ENCODE assay signal across 9 mouse cellular contexts in the genomic region with DNA sequence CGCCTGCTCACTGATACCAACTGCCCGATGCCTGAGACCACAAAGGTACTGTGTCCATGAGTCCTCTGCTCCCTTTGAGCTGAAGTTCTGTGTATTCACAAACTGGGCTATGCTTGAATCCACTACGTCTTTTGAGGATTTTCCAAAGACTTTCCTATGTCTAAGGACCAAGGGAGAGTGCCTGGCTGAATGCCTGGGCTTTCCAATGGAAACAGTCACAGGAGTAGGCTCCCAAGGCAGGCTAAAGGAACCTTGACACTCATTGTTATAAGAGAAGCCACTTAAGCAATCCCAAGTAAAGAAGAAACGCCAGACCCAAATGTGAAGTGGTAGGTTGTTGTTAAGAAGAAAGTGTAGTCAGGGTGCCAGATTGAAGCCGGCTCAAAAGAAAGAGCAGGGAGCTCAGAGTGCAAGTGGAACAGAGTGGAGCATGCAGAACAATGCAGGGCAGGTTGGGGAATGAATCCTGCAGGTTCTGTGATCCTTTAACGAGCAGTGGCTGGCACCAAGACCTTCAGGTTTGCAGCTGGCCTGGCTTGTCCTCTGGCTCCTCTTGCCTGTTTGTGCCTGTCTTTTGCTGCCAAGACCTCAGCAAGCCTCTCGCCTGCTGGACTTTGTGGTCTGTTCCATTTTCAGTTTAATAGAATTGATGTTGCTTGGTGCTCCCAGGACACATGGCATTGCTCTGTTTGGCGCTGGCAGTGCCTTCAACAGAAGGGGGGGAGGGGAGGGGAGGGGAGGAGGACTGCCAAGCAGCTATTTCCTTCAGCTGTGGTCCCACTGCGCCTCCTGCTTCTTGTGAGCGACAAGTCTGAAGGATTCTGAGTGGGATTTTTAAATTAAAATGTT. TPM values are rescaled to one million over a fixed set of nuclear protein-coding genes. Genes with fewer than 3 reads are reported as not detected.
A peak's percentile ranks its signal among the peaks of the same experiment; 100 is the strongest.
DNase-seq lines count a peak whose midpoint lies in the region; ATAC-seq and TF ChIP-seq lines count a peak whose summit lies in the region.
"Had no signal": no experiment of that assay in that cellular context is flagged by ENCODE, and none has a peak within 500 bp of the region (broad histone marks: within the 10 kb centered on the region; RNA-seq: fewer than 3 reads in every experiment).

No protein-coding gene starts in this region.

- ATAC-seq in hindbrain, embryonic 16.5 days = peak; percentile 94
- ATAC-seq in CD4-positive, CD25-positive, alpha-beta regulatory T cell, adult 4 months = no peak

- H3K36me3 ChIP-seq in hindbrain, embryonic 16.5 days (ENCODE audit: control insufficient read depth, insufficient read depth, low read length) = no peaks in the 10 kb centered on the region

- 51% methylated on average over 10 of the region's 10 CpGs for WGBS in lung, adult 2 months
- 59% methylated on average over 10 of the region's 10 CpGs for WGBS in hindbrain, embryonic 16.5 days

- no peak overlapping the region; the same call in 1 of the 2 replicates for H3K27ac ChIP-seq in hindbrain, embryonic 16.5 days (ENCODE audit: low read depth, low read length)

- TF ChIP-seq CTCF in lung, adult 2 months (IDR thresholded peaks at IDR 0.05; ENCODE audit: insufficient read depth, low read length) = 0 out of 2 replicates have a peak, but pooled peaks have one; percentile 15

- H3K9ac ChIP-seq in hindbrain, embryonic 16.5 days (ENCODE audit: low read depth, low read length) = no peak overlapping the region

- H3K4me1 ChIP-seq in lung, adult 2 months (ENCODE audit: control insufficient read depth, insufficient read depth, low read length) = peaks cover 4% of the 10 kb centered on the region
- H3K4me1 ChIP-seq in hindbrain, embryonic 16.5 days (ENCODE audit: control insufficient read depth, insufficient read depth, low read depth, low read length) = peaks cover 7% of the 10 kb centered on the region
- H3K4me1 ChIP-seq: megakaryocyte, embryonic 14.5 days had no signal

- no peaks in the 10 kb centered on the region for H3K9me3 ChIP-seq in hindbrain, embryonic 16.5 days (ENCODE audit: control insufficient read depth, low read length)

- peak; percentile 7 for DNase-seq in gastrocnemius, adult 18-20 months (ENCODE audit: low spot score)
- DNase-seq in gastrocnemius, adult 8-10 months (ENCODE audit: low spot score in 2 of 2) = no peak
- DNase-seq in lung, adult 2 months = peak; percentile 27
- DNase-seq in lung, postnatal 10 days = no peak
- peak; percentile 74 to 75 for DNase-seq in right cerebral cortex, postnatal 10 days (ENCODE audit: low spot score in 2 of 2)
- no peak for DNase-seq in thymus, postnatal 36 days

- no peak overlapping the region for H3K4me3 ChIP-seq in lung, adult 2 months (replicated peaks; ENCODE audit: extremely low read depth, low read depth, low read length)
- H3K4me3 ChIP-seq in hindbrain, embryonic 16.5 days (ENCODE audit: low read length) = no peak overlapping the region
- H3K4me3 ChIP-seq: megakaryocyte, embryonic 14.5 days had no signal

- H3K4me2 ChIP-seq in hindbrain, embryonic 16.5 days (ENCODE audit: low read length) = no peak overlapping the region

- no peak for TF ChIP-seq POLR2A in lung, adult 2 months (IDR thresholded peaks at IDR 0.05; ENCODE audit: borderline replicate concordance, extremely low read depth, low read depth, low read length)

- H3K27me3 ChIP-seq in hindbrain, embryonic 16.5 days (replicated peaks; ENCODE audit: control insufficient read depth, insufficient read depth, low read length) = no peaks in the 10 kb centered on the region
- H3K27me3 ChIP-seq: megakaryocyte, embryonic 14.5 days had no signal

RNA-seq across cellular contexts. Expression of gene Tmem178, which starts 22.9 kb away (rescaled TPM):
- under 1 TPM; 0.30 to 0.47 TPM for total RNA-seq in gastrocnemius, adult 18-20 months (2021)
- under 1 TPM; 0.22 to 0.67 (median 0.34) TPM for total RNA-seq in gastrocnemius, adult 8-10 months (2022)
- polyA plus RNA-seq in lung, adult 2 months (2012; rRNA removed) = 18.5 and 20.7 TPM in 2 replicates
- polyA plus RNA-seq in hindbrain, embryonic 16.5 days (2015; fragmentation: Nextera tagmentation; extraction: Ambion mirVana) = 26.5 and 29.4 TPM in 2 replicates
- not detected for polyA plus RNA-seq in CD4-positive, CD25-positive, alpha-beta regulatory T cell, adult 4 months (2017; shearing (Covaris generic))

Comparison
In these comparisons a context has a peak if more than half of its experiments do, and no peak if none do; other contexts are left out.
1. DNase-seq: peak in gastrocnemius, adult 18-20 months (single experiment), lung, adult 2 months (single experiment) and right cerebral cortex, postnatal 10 days (2 of 2); none in gastrocnemius, adult 8-10 months (0 of 2), lung, postnatal 10 days (single experiment) and thymus, postnatal 36 days (0 of 2).
2. RNA of gene Tmem178, which starts 22.9 kb away (polyA plus RNA-seq): 26.5 to 29.4 TPM in hindbrain, embryonic 16.5 days and 18.5 to 20.7 TPM in lung, adult 2 months; not detected in CD4-positive, CD25-positive, alpha-beta regulatory T cell, adult 4 months; every median in the first group is over 10 times any median in the second.